23 mouse cellular contexts compared by ENCODE assay signal in genomic region chr13:29044655-29045054, GRCm38 (mm10).
A peak's percentile ranks its signal among the peaks of the same experiment; 100 is the strongest.
DNase-seq lines count a peak whose midpoint lies in the region; ATAC-seq lines count a peak whose summit lies in the region.
"Had no signal": no experiment of that assay in that cellular context is flagged by ENCODE, and none has a peak within 500 bp of the region (broad histone marks: within the 10 kb centered on the region; RNA-seq: fewer than 3 reads in every experiment).

No protein-coding gene starts in this region.

- H3K27me3 ChIP-seq in heart, embryonic 12.5 days (replicated peaks) = no peaks in the 10 kb centered on the region
- no peaks in the 10 kb centered on the region for H3K27me3 ChIP-seq in intestine, embryonic 14.5 days (replicated peaks; ENCODE audit: control insufficient read depth, insufficient read depth, low read length)
- H3K27me3 ChIP-seq in intestine, embryonic 15.5 days (replicated peaks) = no peaks in the 10 kb centered on the region
- no peaks in the 10 kb centered on the region for H3K27me3 ChIP-seq in limb, embryonic 10.5 days (ENCODE audit: low read depth, poor library complexity, severe bottlenecking)
- H3K27me3 ChIP-seq: embryonic facial prominence, embryonic 13.5 days; embryonic facial prominence, embryonic 15.5 days; forebrain, embryonic 12.5 days had no signal

- DNase-seq in heart, postnatal 10 days = no peak
- DNase-seq in intestine, embryonic 14.5 days (ENCODE audit: low spot score) = no peak
- no peak for DNase-seq in limb, embryonic 10.5 days (ENCODE audit: low spot score)
- no peak for DNase-seq in ovary, adult 18-20 months (ENCODE audit: low spot score)
- no peak for DNase-seq in testis, postnatal 14 days (ENCODE audit: low spot score)
- DNase-seq: adrenal gland, adult 2 months; adrenal gland, postnatal 10 days; adrenal gland, postnatal 25 days; cerebellum, adult 11 months; cerebellum, adult 18-20 months; cerebellum, adult 8-10 months; cerebellum, adult 9-11 months; cerebellum, postnatal 14 days; cerebellum, postnatal 36 days; embryo, embryonic 11 days had no signal

- WGBS in heart, embryonic 12.5 days = 24% methylated on average over 4 of the region's 4 CpGs
- 29% methylated on average over 4 of the region's 4 CpGs for WGBS in intestine, embryonic 14.5 days
- 53% methylated on average over 4 of the region's 4 CpGs for WGBS in intestine, embryonic 15.5 days
- WGBS in limb, embryonic 10.5 days = 48% methylated on average over 4 of the region's 4 CpGs

- no peaks in the 10 kb centered on the region for H3K9me3 ChIP-seq in heart, embryonic 12.5 days (replicated peaks)
- 0 out of 2 replicates have a peak, but pooled peaks cover 2% of the 10 kb centered on the region for H3K9me3 ChIP-seq in intestine, embryonic 14.5 days (ENCODE audit: control insufficient read depth, low read length)
- H3K9me3 ChIP-seq in intestine, embryonic 15.5 days = no peaks in the 10 kb centered on the region
- H3K9me3 ChIP-seq in limb, embryonic 10.5 days (replicated peaks) = no peaks in the 10 kb centered on the region
- H3K9me3 ChIP-seq: embryonic facial prominence, embryonic 13.5 days; embryonic facial prominence, embryonic 15.5 days; forebrain, embryonic 10.5 days; forebrain, embryonic 12.5 days had no signal

- H3K4me2 ChIP-seq in heart, embryonic 12.5 days = no peak overlapping the region
- H3K4me2 ChIP-seq in intestine, embryonic 14.5 days (ENCODE audit: low read length) = no peak overlapping the region
- no peak overlapping the region for H3K4me2 ChIP-seq in intestine, embryonic 15.5 days (replicated peaks)
- H3K4me2 ChIP-seq: embryonic facial prominence, embryonic 13.5 days; embryonic facial prominence, embryonic 15.5 days; forebrain, embryonic 12.5 days had no signal

- 0 out of 2 replicates have a peak, but pooled peaks have one; percentile 42 for ATAC-seq in heart, embryonic 12.5 days (ENCODE audit: insufficient number of reproducible peaks, low FRiP score)
- ATAC-seq in intestine, embryonic 14.5 days (replicated peaks; ENCODE audit: low FRiP score, low TSS enrichment, low read depth) = peak; percentile 72; the same call in 1 of the 2 replicates
- ATAC-seq in intestine, embryonic 15.5 days = no peak
- ATAC-seq: forebrain, embryonic 14.5 days had no signal

- peak overlapping the region; percentile 22; the same call in 1 of the 2 replicates for H3K27ac ChIP-seq in heart, embryonic 12.5 days (ENCODE audit: poor library complexity, severe bottlenecking)
- H3K27ac ChIP-seq in intestine, embryonic 14.5 days (ENCODE audit: low read depth) = no peak overlapping the region
- no peak overlapping the region for H3K27ac ChIP-seq in intestine, embryonic 15.5 days
- 0 out of 2 replicates have a peak overlapping the region, but pooled peaks have one; percentile 7 for H3K27ac ChIP-seq in limb, embryonic 10.5 days
- H3K27ac ChIP-seq: embryonic facial prominence, embryonic 13.5 days; embryonic facial prominence, embryonic 15.5 days; forebrain, embryonic 10.5 days; forebrain, embryonic 12.5 days had no signal

- intact Hi-C loops in heart, postnatal 10 days (cut with DNase I) = no loop called here

- H3K36me3 ChIP-seq in heart, embryonic 12.5 days = no peaks in the 10 kb centered on the region
- H3K36me3 ChIP-seq in intestine, embryonic 14.5 days (ENCODE audit: control insufficient read depth, insufficient read depth, low read length) = no peaks in the 10 kb centered on the region
- no peaks in the 10 kb centered on the region for H3K36me3 ChIP-seq in intestine, embryonic 15.5 days
- no peaks in the 10 kb centered on the region for H3K36me3 ChIP-seq in limb, embryonic 10.5 days
- H3K36me3 ChIP-seq: embryonic facial prominence, embryonic 13.5 days; embryonic facial prominence, embryonic 15.5 days; forebrain, embryonic 10.5 days; forebrain, embryonic 12.5 days had no signal

- no peak overlapping the region for H3K4me3 ChIP-seq in heart, embryonic 12.5 days
- no peak overlapping the region for H3K4me3 ChIP-seq in intestine, embryonic 14.5 days (ENCODE audit: low read depth, low read length)
- H3K4me3 ChIP-seq in intestine, embryonic 15.5 days (replicated peaks) = no peak overlapping the region
- H3K4me3 ChIP-seq in limb, embryonic 10.5 days = no peak overlapping the region
- H3K4me3 ChIP-seq: embryonic facial prominence, embryonic 13.5 days; embryonic facial prominence, embryonic 15.5 days; erythroblast, embryonic 14.5 days; forebrain, embryonic 10.5 days; forebrain, embryonic 12.5 days had no signal

- no peak overlapping the region for H3K9ac ChIP-seq in heart, embryonic 12.5 days
- H3K9ac ChIP-seq in intestine, embryonic 14.5 days (ENCODE audit: low read length) = no peak overlapping the region
- no peak overlapping the region for H3K9ac ChIP-seq in intestine, embryonic 15.5 days
- H3K9ac ChIP-seq: embryonic facial prominence, embryonic 13.5 days; embryonic facial prominence, embryonic 15.5 days; forebrain, embryonic 12.5 days had no signal

- peaks cover 33% of the 10 kb centered on the region for H3K4me1 ChIP-seq in heart, embryonic 12.5 days (replicated peaks)
- 0 out of 2 replicates have a peak, but pooled peaks cover 9% of the 10 kb centered on the region for H3K4me1 ChIP-seq in intestine, embryonic 14.5 days (replicated peaks; ENCODE audit: control insufficient read depth, insufficient read depth, low read length)
- H3K4me1 ChIP-seq in intestine, embryonic 15.5 days (replicated peaks) = 0 out of 2 replicates have a peak, but pooled peaks cover 2% of the 10 kb centered on the region
- peaks cover 12% of the 10 kb centered on the region; the same call in 1 of the 2 replicates for H3K4me1 ChIP-seq in limb, embryonic 10.5 days
- H3K4me1 ChIP-seq: embryonic facial prominence, embryonic 15.5 days had no signal

Comparison
In these comparisons a context has a peak if more than half of its experiments do, and no peak if none do; other contexts are left out.
1. H3K27ac ChIP-seq: peak in heart, embryonic 12.5 days (single experiment) and limb, embryonic 10.5 days (single experiment); none in intestine, embryonic 14.5 days (single experiment) and intestine, embryonic 15.5 days (single experiment).